Mouse (Mus musculus): ENCODE measurements at regions not wholly inside any gene's neighbourhood (a gene's known extent, or its start where the extent isn't known, plus 50 kb on each side); places are given as distances from the start of the nearest gene placed in this dataset.

GRCm38 (mm10) chr4:153128162-153128561, 354.4 kb downstream of the Ajap1 start:
- TF ChIP-seq CTCF (conservative IDR thresholded peaks at IDR 0.05; ENCODE audit: low read length) (no peak), NANOG (IDR thresholded peaks at IDR 0.05; ENCODE audit: borderline replicate concordance, low read length) (no peak), POU5F1 (IDR thresholded peaks at IDR 0.05; ENCODE audit: borderline replicate concordance, low read length) (no peak)
